Mouse (Mus musculus) midbrain, embryonic 13.5 days (tissue): ENCODE results near the gene Raver2. TPM values are rescaled to one million over a fixed set of nuclear protein-coding genes. Genes with fewer than 3 reads are reported as not detected.
"Not testable (repeated sequence)": the region's sequence is repeated elsewhere in the genome, so short reads cannot be mapped to it uniquely, and the experiment has no call there.

ENCODE experiments used
- ATAC-seq: fragments of 200-750 bp; cut with Nextera tagmentation; 2 replicates; pipeline ENCODE4 v1.8.0; 2017; ENCODE audit warnings: mild to moderate bottlenecking, moderate TSS enrichment, moderate library complexity
- H3K27ac ChIP-seq: fragments of 300-500 bp; sonication (generic); 2 replicates; pipeline ENCODE4 v1.5.1; 2015; ENCODE audit warnings: inconsistent platforms, mild to moderate bottlenecking, moderate library complexity
- H3K27me3 ChIP-seq: fragments of 300-500 bp; sonication (generic); 2 replicates; pipeline ENCODE4 v1.6.1; 2015; ENCODE audit warnings: mild to moderate bottlenecking, inconsistent platforms
- H3K36me3 ChIP-seq: fragments of 300-500 bp; sonication (generic); 2 replicates; pipeline ENCODE4 v1.6.1; 2015; ENCODE audit warnings: mild to moderate bottlenecking, inconsistent platforms
- H3K4me1 ChIP-seq: fragments of 300-500 bp; sonication (generic); replicated peaks from 2 replicates; pipeline ENCODE4 v1.6.1; 2015; ENCODE audit warnings: inconsistent platforms
- H3K4me2 ChIP-seq: fragments of 300-500 bp; sonication (generic); replicated peaks from 2 replicates; pipeline ENCODE4 v1.6.1; 2015; ENCODE audit warnings: moderate library complexity, mild to moderate bottlenecking, inconsistent platforms
- H3K4me3 ChIP-seq: fragments of 300-500 bp; sonication (generic); replicated peaks from 2 replicates; pipeline ENCODE4 v1.5.1; 2015; ENCODE audit warnings: mild to moderate bottlenecking, inconsistent platforms
- H3K9ac ChIP-seq: fragments of 300-500 bp; sonication (generic); replicated peaks from 2 replicates; pipeline ENCODE4 v1.6.1; 2015; ENCODE audit warnings: mild to moderate bottlenecking, inconsistent platforms
- H3K9me3 ChIP-seq: fragments of 300-500 bp; sonication (generic); 2 replicates; pipeline ENCODE4 v1.6.1; 2016; ENCODE audit warnings: mild to moderate bottlenecking, inconsistent platforms
- WGBS: fragments of 180-500 bp; shearing (Covaris S2); methylation state at CpG from one replicate; pipeline ENCODE4 v1.1.7; 2015; 5-methylcytosine and 5-hydroxymethylcytosine counted together
- polyA plus RNA-seq: library from polyadenylated mRNA; unstranded; fragments of >200 nt; fragmentation: Nextera tagmentation; extraction: Ambion mirVana; gene quantifications from 2 replicates; pipeline ENCODE4 v1.2.1, GENCODE M21; 2015

The Raver2 gene
- polyA plus RNA-seq, 1 experiment from 2014 or later = 5.7 TPM

- H3K9ac ChIP-seq = peak overlapping the region; percentile 87
- H3K27ac ChIP-seq = no peak overlapping the region
- no peaks in the 10 kb centered on the region for H3K36me3 ChIP-seq
- H3K27me3 ChIP-seq = peaks cover 10% of the 10 kb centered on the region
- peak overlapping the region; percentile 79 for H3K4me3 ChIP-seq
- no peaks in the 10 kb centered on the region for H3K9me3 ChIP-seq
- H3K4me2 ChIP-seq = peak overlapping the region; percentile 79
- peak; percentile 82 for ATAC-seq
- under 1% methylated on average over 55 of the region's 55 CpGs for WGBS
- H3K4me1 ChIP-seq = peaks cover 12% of the 10 kb centered on the region
These were observed 580 bp downstream of the Raver2 start for GRCm38 (mm10) chr4:101069154-101069971.

DNA sequence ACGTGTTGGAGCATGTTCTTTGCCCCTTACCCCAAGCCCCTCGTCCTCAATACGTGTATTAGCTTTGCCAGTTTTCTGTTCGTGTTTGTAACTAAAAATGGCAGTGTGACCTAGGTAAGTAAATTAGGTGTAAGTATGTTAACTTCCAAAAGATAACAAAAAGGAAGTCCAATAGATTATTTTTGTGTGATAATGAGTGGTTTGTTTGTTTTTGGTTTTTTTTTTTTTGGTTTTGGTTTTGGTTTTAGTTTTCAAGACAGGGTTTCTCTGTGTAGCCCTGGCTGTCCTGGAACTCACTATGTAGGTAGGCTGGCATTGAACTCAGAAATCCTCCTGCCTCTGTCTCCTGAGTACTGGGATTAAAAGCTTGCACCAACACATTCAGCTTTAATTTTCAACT is 2.8 kb downstream of the Raver2 start:
- ATAC-seq = no peak
- H3K27me3 ChIP-seq = peaks cover 10% of the 10 kb centered on the region
- WGBS = 89% methylated on average over 4 of the region's 4 CpGs
- H3K9me3 ChIP-seq = no peaks in the 10 kb centered on the region
- H3K4me1 ChIP-seq = peaks cover 16% of the 10 kb centered on the region
- H3K27ac ChIP-seq = no peak overlapping the region
- no peak overlapping the region for H3K4me2 ChIP-seq
- H3K4me3 ChIP-seq = no peak overlapping the region
- no peak overlapping the region for H3K9ac ChIP-seq
- H3K36me3 ChIP-seq = no peaks in the 10 kb centered on the region

DNA sequence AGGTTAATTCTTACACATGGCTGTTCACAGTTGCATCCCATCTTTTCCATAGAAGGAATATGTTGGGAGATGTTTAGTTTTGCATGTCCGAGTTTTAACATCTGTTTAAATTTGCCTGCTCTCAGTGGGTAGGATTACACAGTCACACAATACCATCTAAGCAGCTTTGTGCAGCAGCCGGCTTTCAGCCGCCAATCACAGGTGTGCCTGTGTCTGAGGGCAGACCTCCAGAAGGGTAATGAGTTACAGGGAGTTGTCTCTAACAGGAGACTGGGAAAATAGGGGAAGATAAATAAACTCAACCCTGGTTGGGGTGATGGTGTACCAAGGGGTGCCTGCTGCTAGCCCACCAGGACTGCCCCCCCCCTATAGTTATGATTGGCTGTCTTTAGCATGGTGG is 7.6 kb downstream of the Raver2 start:
- no peaks in the 10 kb centered on the region for H3K27me3 ChIP-seq
- H3K36me3 ChIP-seq = no peaks in the 10 kb centered on the region
- peaks cover 4% of the 10 kb centered on the region; the same call in 1 of the 2 replicates for H3K4me1 ChIP-seq
- H3K4me2 ChIP-seq = no peak overlapping the region
- H3K9me3 ChIP-seq = no peaks in the 10 kb centered on the region
- H3K9ac ChIP-seq = no peak overlapping the region
- 20% methylated on average over 3 of the region's 3 CpGs for WGBS
- no peak overlapping the region for H3K27ac ChIP-seq
- H3K4me3 ChIP-seq = no peak overlapping the region
- ATAC-seq = no peak

DNA sequence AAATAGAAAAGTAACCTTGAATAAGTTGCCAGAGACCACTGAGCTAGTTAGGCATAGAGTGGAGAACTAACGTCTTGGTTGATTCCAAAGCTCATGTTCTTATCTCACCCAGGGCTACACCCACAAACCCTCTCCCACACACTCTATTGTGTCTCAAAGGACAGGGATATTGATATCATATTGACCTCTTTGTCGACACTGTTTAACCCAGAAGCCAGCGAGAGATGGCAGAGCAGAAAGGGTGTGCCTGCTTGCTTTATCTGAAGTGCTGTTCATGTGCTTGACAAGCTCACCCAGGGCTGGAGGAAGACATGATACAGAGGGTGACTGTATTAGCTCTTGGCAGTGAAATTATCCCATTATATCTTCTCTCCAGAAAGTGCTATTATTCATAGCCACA is 11.2 kb downstream of the Raver2 start:
- Histone ChIP-seq H3K36me3 (no peaks in the 10 kb centered on the region), H3K27me3 (no peaks in the 10 kb centered on the region; the same call in 1 of the 2 replicates), H3K9me3 (no peaks in the 10 kb centered on the region), H3K4me2 (no peak overlapping the region), H3K9ac (no peak overlapping the region), H3K4me1 (peaks cover 14% of the 10 kb centered on the region), H3K27ac (no peak overlapping the region), H3K4me3 (no peak overlapping the region)
- WGBS = 65% methylated on average over 3 of the region's 3 CpGs
- ATAC-seq = no peak

DNA sequence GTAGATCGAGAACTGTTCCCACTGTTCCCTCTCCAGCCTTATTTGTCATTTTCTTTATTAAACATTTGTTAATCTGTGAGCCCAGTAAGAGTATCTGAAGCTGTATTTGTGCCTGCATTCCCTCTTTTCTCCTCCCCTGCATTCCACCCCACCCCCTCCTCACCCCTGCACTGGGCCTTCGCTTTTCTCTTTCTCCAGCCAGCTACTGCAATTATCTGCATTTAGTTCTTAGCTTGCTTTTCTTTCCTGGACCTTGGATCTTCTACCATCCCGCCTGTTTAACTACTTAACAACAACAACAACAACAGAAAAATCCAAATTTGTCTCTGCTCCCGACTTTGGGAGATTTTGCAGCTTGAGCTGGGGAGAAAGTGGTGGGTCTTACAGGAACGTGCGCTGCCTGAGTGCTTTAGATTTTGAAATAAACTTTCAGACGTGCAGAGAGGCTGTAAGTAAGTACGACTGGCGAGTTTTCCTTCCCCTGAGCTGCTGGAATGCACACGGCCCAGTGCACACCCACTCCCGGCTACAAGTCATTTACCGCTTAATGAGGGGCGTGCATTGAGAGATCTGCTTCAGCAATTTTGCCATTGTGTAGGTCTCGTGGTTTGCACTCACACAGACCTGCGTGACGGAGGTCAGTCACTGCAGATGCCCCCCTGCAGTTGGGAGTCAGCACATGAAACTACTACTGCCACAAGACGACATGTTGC is 13.5 kb downstream of the Raver2 start:
- Histone ChIP-seq H3K4me3 (no peak overlapping the region), H3K4me1 (peaks cover 11% of the 10 kb centered on the region), H3K4me2 (peak overlapping the region; percentile 2; the same call in 1 of the 2 replicates), H3K9ac (no peak overlapping the region), H3K27ac (no peak overlapping the region), H3K9me3 (no peaks in the 10 kb centered on the region), H3K36me3 (no peaks in the 10 kb centered on the region), H3K27me3 (no peaks in the 10 kb centered on the region; the same call in 1 of the 2 replicates)
- WGBS = 8% methylated on average over 17 of the region's 17 CpGs
- 0 out of 2 replicates have a peak, but pooled peaks have one; percentile 48 for ATAC-seq

- ATAC-seq = no peak
- Histone ChIP-seq H3K4me1 (peaks cover 11% of the 10 kb centered on the region), H3K4me2 (no peak overlapping the region), H3K36me3 (no peaks in the 10 kb centered on the region), H3K9ac (no peak overlapping the region), H3K9me3 (no peaks in the 10 kb centered on the region), H3K27ac (no peak overlapping the region), H3K27me3 (no peaks in the 10 kb centered on the region; the same call in 1 of the 2 replicates), H3K4me3 (no peak overlapping the region)
- WGBS = 94% methylated on average over 4 of the region's 4 CpGs
These were observed 16.1 kb downstream of the Raver2 start for GRCm38 (mm10) chr4:101084863-101085262.

GRCm38 (mm10) chr4:101086040-101086439 is 17.3 kb downstream of the Raver2 start:
- no peak overlapping the region for H3K4me2 ChIP-seq
- H3K36me3 ChIP-seq = no peaks in the 10 kb centered on the region
- H3K27ac ChIP-seq = no peak overlapping the region
- WGBS = 98% methylated on average over 3 of the region's 3 CpGs
- no peak overlapping the region for H3K4me3 ChIP-seq
- no peaks in the 10 kb centered on the region for H3K9me3 ChIP-seq
- H3K9ac ChIP-seq = no peak overlapping the region
- no peak for ATAC-seq
- no peaks in the 10 kb centered on the region; the same call in 1 of the 2 replicates for H3K27me3 ChIP-seq
- peaks cover 11% of the 10 kb centered on the region for H3K4me1 ChIP-seq

GRCm38 (mm10) chr4:101087721-101088120 is 18.9 kb downstream of the Raver2 start:
- H3K9ac ChIP-seq = no peak overlapping the region
- H3K4me1 ChIP-seq = peaks cover 3% of the 10 kb centered on the region
- H3K27ac ChIP-seq = no peak overlapping the region
- H3K27me3 ChIP-seq = no peaks in the 10 kb centered on the region; the same call in 1 of the 2 replicates
- no peak overlapping the region for H3K4me3 ChIP-seq
- ATAC-seq = no peak
- no peak overlapping the region for H3K4me2 ChIP-seq
- H3K36me3 ChIP-seq = no peaks in the 10 kb centered on the region
- 28% methylated on average over 1 of the region's 1 CpGs for WGBS
- no peaks in the 10 kb centered on the region for H3K9me3 ChIP-seq

DNA sequence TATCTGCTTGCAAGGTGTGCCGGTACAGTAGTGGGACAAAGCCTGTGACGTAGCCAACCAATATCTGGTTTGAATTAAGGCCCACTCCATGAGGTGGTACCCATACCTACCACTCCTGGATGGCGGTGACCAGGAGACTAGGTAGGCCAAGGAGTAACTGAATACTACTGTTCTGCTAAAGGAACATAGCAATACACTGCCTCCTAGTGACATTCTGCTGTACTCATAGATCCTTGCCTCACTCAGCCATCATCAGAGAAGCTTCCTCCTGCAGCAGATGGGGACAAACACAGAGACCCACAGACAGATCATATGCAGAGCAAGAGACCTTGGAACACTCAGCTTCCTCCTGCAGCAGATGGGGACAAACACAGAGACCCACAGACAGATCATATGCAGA is 21.8 kb downstream of the Raver2 start:
- not testable (repeated sequence) for H3K27ac ChIP-seq, H3K4me1 ChIP-seq, H3K27me3 ChIP-seq, H3K4me2 ChIP-seq, H3K9me3 ChIP-seq, H3K36me3 ChIP-seq, H3K9ac ChIP-seq, H3K4me3 ChIP-seq, ATAC-seq
- 100% methylated on average over 3 of the region's 3 CpGs for WGBS

DNA sequence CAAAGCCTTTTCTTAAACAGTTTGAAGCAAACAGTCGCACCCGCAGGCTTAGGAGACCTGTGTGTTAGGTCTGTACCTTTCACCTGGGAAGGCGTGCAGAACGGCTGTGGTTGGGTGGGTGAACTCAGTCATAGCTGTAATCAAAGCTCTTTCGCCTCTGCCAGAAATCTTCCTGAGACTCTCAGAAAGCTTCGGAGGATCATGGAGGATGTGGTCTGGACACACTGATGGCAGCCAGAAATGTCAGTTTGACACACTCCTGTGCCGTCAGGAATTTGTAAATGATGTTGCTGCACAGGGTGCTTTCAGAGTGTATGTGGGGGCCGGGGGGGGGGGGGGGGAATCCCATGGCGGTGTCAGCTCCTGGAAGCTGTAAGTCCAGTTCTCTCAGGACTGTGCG is 24.5 kb downstream of the Raver2 start:
- no peak for ATAC-seq
- WGBS = 76% methylated on average over 10 of the region's 10 CpGs
- Histone ChIP-seq H3K4me3 (no peak overlapping the region), H3K9me3 (no peaks in the 10 kb centered on the region), H3K4me1 (peaks cover 6% of the 10 kb centered on the region; the same call in 1 of the 2 replicates), H3K36me3 (no peaks in the 10 kb centered on the region; the same call in 1 of the 2 replicates), H3K9ac (no peak overlapping the region), H3K27ac (no peak overlapping the region), H3K27me3 (no peaks in the 10 kb centered on the region), H3K4me2 (no peak overlapping the region)

- Histone ChIP-seq H3K27me3 (no peaks in the 10 kb centered on the region), H3K9ac (no peak overlapping the region), H3K4me3 (no peak overlapping the region), H3K9me3 (peaks cover 7% of the 10 kb centered on the region), H3K27ac (no peak overlapping the region), H3K36me3 (peaks cover 34% of the 10 kb centered on the region), H3K4me1 (no peaks in the 10 kb centered on the region), H3K4me2 (no peak overlapping the region)
- ATAC-seq = no peak
- WGBS = 95% methylated on average over 12 of the region's 12 CpGs
These were observed 38.3 kb downstream of the Raver2 start for GRCm38 (mm10) chr4:101107122-101107521.

GRCm38 (mm10) chr4:101121002-101121401 is 52.2 kb downstream of the Raver2 start:
- Histone ChIP-seq H3K27ac (no peak overlapping the region), H3K9ac (no peak overlapping the region), H3K36me3 (no peaks in the 10 kb centered on the region), H3K4me3 (no peak overlapping the region), H3K9me3 (no peaks in the 10 kb centered on the region), H3K4me1 (no peaks in the 10 kb centered on the region), H3K27me3 (no peaks in the 10 kb centered on the region), H3K4me2 (no peak overlapping the region)
- WGBS = 91% methylated on average over 7 of the region's 7 CpGs
- ATAC-seq = no peak
